Mouse (Mus musculus): ENCODE results near the gene Gde1.

DNA sequence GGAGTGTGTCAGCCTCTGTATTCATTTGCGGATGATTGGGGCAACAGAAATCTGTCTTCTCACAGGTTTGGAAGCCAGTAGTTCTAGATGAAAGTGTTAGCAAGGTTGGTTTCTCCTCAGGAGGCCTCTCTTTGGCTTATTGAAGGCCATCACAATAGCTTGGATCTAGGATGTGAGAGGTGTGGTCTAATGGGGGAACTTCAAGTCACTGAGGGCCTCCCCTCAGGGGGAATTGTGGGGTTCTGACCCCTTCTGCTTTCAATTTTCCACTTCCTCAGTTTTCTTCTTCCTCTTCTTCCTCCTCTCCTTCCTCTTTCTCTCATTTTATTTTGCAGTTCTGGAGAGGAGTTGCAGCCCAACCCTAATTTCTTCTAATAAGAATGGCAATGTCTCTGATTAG, 59.3 kb downstream of the Gde1 start:
- TF ChIP-seq POLR2A (IDR thresholded peaks at IDR 0.05; ENCODE audit: insufficient read length, low read depth) (no peak), MAX (IDR thresholded peaks at IDR 0.05; ENCODE audit: low read depth) (no peak), TCF3 (IDR thresholded peaks at IDR 0.05; ENCODE audit: insufficient read length, low read depth) (no peak), POLR2AphosphoS2 (IDR thresholded peaks at IDR 0.05; ENCODE audit: insufficient read length, low read depth) (no peak), MYOD1 (IDR thresholded peaks at IDR 0.05; ENCODE audit: control insufficient read depth in 1 of 3, insufficient read length in 2 of 3, low read depth in 2 of 3) (no peak), USF1 (IDR thresholded peaks at IDR 0.05; ENCODE audit: low read depth) (no peak), E2F4 (IDR thresholded peaks at IDR 0.05; ENCODE audit: insufficient read depth) (no peak), CEBPB (IDR thresholded peaks at IDR 0.05; ENCODE audit: insufficient read depth, poor library complexity, severe bottlenecking) (no peak), TCF12 (IDR thresholded peaks at IDR 0.05; ENCODE audit: insufficient read depth, poor library complexity, severe bottlenecking) (no peak), MYOG (IDR thresholded peaks at IDR 0.05; ENCODE audit: control insufficient read depth in 1 of 3, insufficient read depth in 1 of 3, insufficient read length in 2 of 3, low read depth in 2 of 3) (no peak), SRF (IDR thresholded peaks at IDR 0.05; ENCODE audit: control insufficient read depth, insufficient read length, low read depth) (no peak)
